Mouse (Mus musculus): Measurements from ENCODE around the gene Nfe2l1.

GRCm38 (mm10) chr11:96816494-96816893 is 13.3 kb downstream of the Nfe2l1 start:
- TF ChIP-seq CTCF (IDR thresholded peaks at IDR 0.05) (no peak), POLR2A (IDR thresholded peaks at IDR 0.05; ENCODE audit: insufficient read depth, low read depth, low read length) (no peak), EP300 (IDR thresholded peaks at IDR 0.05; ENCODE audit: insufficient read depth, low read depth, low read length) (no peak)
